Mouse (Mus musculus) limb, embryonic 11.5 days (tissue): ENCODE measurements around the gene Zfp839. TPM values are rescaled to one million over a fixed set of nuclear protein-coding genes. Genes with fewer than 3 reads are reported as not detected.

ENCODE experiments used
- ATAC-seq: fragments of 200-750 bp; cut with Nextera tagmentation; 2 replicates; pipeline ENCODE4 v1.8.0; 2017; ENCODE audit warnings: low read depth; ENCODE audit not compliant: insufficient number of reproducible peaks, low FRiP score, low TSS enrichment
- DNase-seq: peaks from one replicate; pipeline ENCODE4 v3.0.0-alpha.2; 2015; ENCODE audit warnings: low spot score
- H3K27ac ChIP-seq: fragments of 300-500 bp; sonication (generic); replicated peaks from 2 replicates; pipeline ENCODE4 v1.5.1; 2014; ENCODE audit warnings: low read depth, mild to moderate bottlenecking, low read length
- H3K27me3 ChIP-seq: fragments of 300-500 bp; sonication (generic); 2 replicates; pipeline ENCODE4 v1.6.1; 2014; ENCODE audit warnings: mild to moderate bottlenecking, low read length, mixed read lengths; ENCODE audit not compliant: control insufficient read depth, insufficient read depth
- H3K36me3 ChIP-seq: fragments of 300-500 bp; sonication (generic); 2 replicates; pipeline ENCODE4 v1.6.1; 2014; ENCODE audit warnings: mild to moderate bottlenecking, low read length, moderate library complexity, mixed read lengths; ENCODE audit not compliant: control insufficient read depth, insufficient read depth
- H3K4me1 ChIP-seq: fragments of 300-500 bp; sonication (generic); 2 replicates; pipeline ENCODE4 v1.6.1; 2014; ENCODE audit warnings: low read length, mixed read lengths; ENCODE audit not compliant: control insufficient read depth, insufficient read depth
- H3K4me2 ChIP-seq: fragments of 300-500 bp; sonication (generic); 2 replicates; pipeline ENCODE4 v1.6.1; 2014; ENCODE audit warnings: low read depth, mild to moderate bottlenecking, moderate library complexity; ENCODE audit not compliant: severe bottlenecking
- H3K4me3 ChIP-seq: fragments of 300-500 bp; sonication (generic); 2 replicates; pipeline ENCODE4 v1.5.1; 2014; ENCODE audit warnings: low read depth, low read length
- H3K9ac ChIP-seq: fragments of 300-500 bp; sonication (generic); 2 replicates; pipeline ENCODE4 v1.6.1; 2014; ENCODE audit warnings: mild to moderate bottlenecking, low read length
- H3K9me3 ChIP-seq: fragments of 300-500 bp; sonication (generic); 2 replicates; pipeline ENCODE4 v1.6.1; 2016; ENCODE audit warnings: low read length; ENCODE audit not compliant: control insufficient read depth
- WGBS: fragments of 180-500 bp; shearing (Covaris S2); extraction: QIAGEN DNeasy Blood & Tissue Kit; methylation state at CpG from one replicate; pipeline ENCODE4 v1.1.7; 2014; 5-methylcytosine and 5-hydroxymethylcytosine counted together
- polyA plus RNA-seq: library from polyadenylated mRNA; unstranded; fragments of >200 nt; fragmentation: Nextera tagmentation; extraction: Ambion mirVana; gene quantifications from 2 replicates; pipeline ENCODE4 v1.2.1, GENCODE M21; 2014

Zfp839 gene
- polyA plus RNA-seq, 1 experiment from 2014 or later, result 4.3 TPM

DNA sequence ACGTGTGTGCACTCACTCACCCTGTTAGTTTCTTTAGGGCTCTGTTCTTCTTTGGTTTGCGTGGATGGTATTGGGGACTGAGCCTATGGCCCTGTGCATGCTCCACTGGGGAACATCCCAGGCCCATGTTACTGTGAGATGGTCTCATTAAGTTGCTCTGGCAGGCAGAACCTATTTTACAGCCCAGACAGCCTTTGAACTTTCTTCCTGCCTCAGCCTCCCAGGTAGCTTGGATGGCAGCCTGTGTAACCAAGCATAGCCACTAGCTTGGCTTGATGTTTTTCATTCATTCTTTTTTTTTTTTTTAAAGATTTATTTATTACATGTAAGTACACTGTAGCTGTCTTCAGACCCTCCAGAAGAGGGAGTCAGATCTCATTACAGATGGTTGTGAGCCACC, 35.2 kb downstream of the Zfp839 start:
- ATAC-seq, result no peak
- 96% methylated on average over 2 of the region's 2 CpGs for WGBS
- peaks cover 2% of the 10 kb centered on the region; the same call in 1 of the 2 replicates for H3K36me3 ChIP-seq

DNA sequence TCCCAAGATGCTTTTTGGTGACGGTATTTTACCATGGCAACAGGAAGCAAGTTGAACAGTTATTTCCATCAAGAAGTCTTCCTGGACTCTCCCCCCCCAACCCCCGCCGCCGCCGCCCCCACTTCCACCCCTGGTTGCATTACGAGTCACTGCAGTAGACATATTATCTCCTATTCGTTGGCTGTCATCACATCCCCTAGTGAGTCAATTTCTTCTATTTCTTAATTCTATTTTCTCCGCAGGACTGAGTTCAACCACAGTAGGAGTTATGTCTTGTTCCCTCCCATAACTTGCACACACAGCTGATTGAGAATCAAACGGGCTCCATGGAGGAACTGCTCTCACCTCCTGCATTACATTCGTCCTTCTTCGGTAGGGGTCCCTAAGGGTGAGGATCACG, 38.1 kb downstream of the Zfp839 start:
- no peaks in the 10 kb centered on the region; the same call in 1 of the 2 replicates for H3K36me3 ChIP-seq
- no peak for DNase-seq
- peak overlapping the region; percentile 90 for H3K4me2 ChIP-seq
- H3K4me3 ChIP-seq, result peak overlapping the region; percentile 91
- no peak for ATAC-seq
- WGBS, result 48% methylated on average over 12 of the region's 12 CpGs
- H3K4me1 ChIP-seq, result peaks cover 2% of the 10 kb centered on the region; the same call in 1 of the 2 replicates
- H3K27me3 ChIP-seq, result no peaks in the 10 kb centered on the region
- no peaks in the 10 kb centered on the region for H3K9me3 ChIP-seq
- no peak overlapping the region for H3K27ac ChIP-seq
- peak overlapping the region; percentile 82 for H3K9ac ChIP-seq

More for the DNA sequence above, 35.2 kb downstream of the Zfp839 start:
- Histone ChIP-seq H3K4me1 (peaks cover 2% of the 10 kb centered on the region; the same call in 1 of the 2 replicates), H3K9me3 (no peaks in the 10 kb centered on the region), H3K27ac (no peak overlapping the region), H3K4me2 (no peak overlapping the region), H3K4me3 (no peak overlapping the region), H3K27me3 (no peaks in the 10 kb centered on the region), H3K9ac (no peak overlapping the region)
- no peak for DNase-seq

DNA sequence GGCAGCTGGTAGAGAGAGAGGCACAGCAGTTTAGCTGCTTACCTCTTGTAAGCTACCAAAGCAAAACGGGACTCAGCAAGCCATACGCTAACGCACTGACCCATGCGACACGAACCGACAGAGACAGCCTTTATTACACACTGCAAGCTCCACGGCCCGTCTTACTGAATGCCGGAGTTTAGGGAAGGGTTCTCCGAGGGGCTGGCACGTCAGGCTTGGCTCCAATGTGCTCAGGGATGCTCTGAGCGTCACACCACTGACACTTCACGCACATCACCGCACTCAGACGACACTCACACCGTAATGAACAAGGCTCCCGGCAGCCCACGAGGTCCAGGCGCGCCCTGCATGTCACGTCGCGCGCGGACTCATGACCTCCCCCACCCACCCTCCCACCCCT, 38.6 kb downstream of the Zfp839 start:
- Histone ChIP-seq H3K9ac (peak overlapping the region; percentile 82), H3K4me2 (peak overlapping the region; percentile 90), H3K36me3 (no peaks in the 10 kb centered on the region), H3K27ac (no peak overlapping the region), H3K4me3 (peak overlapping the region; percentile 91), H3K27me3 (no peaks in the 10 kb centered on the region), H3K9me3 (no peaks in the 10 kb centered on the region), H3K4me1 (peaks cover 2% of the 10 kb centered on the region; the same call in 1 of the 2 replicates)
- under 1% methylated on average over 25 of the region's 25 CpGs for WGBS
- DNase-seq (no peak), ATAC-seq (0 out of 2 replicates have a peak, but pooled peaks have one; percentile 11)

DNA sequence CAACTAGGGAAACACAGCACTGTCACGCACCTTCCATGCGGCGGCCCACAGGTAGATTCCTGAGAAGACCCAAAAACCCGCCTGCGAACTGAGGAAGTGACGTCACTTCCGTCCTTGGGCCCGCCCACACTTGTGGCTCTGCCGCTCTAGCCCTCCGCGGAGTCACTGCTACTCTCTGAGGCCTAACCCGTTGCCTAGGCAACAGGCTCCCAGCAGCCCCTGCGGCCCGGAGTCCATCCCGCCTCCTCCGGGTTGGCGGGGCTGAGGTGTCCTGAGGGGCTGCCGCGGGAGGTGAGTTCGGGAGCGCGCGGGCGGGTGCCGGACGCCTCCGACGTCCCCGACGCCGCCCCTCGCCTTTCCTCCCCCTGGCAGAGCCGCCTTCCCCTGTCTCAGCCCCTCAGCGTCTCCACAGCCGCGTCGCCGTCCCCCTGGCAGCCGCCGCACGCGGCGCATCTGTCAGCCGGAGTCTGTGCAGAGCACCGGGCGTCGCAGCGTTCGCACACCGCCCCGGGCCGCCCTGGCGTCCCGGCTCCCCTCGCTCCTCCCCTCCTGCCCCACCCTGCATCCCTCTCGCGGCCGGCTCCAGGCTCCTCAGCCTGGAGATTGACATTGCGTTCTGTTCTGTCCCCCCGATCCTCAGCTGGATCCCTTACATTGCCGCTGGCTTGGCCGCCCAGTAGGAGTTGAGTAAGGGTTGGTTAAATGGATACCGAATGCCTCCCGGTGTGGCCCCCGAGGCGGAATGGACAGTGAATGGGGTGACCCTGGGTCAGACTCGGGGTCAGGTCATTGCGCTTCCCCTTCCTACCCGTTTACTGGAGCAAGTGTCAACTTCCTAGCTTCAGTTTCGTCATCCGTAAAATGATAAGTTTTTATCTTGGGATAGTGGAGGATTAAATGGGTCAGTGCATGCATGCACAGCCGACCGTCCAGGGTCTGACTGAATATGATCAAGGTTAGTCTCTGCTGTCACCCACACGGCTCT, 39.3 kb downstream of the Zfp839 start, which contains the start of the genes Cinp and Tecpr2:
Cinp (minus strand) TSS at position 110 of the 985 bp plus-strand sequence.
Tecpr2 (plus strand) TSS at position 229 of the 985 bp plus-strand sequence.
- H3K27ac ChIP-seq, result peak within 1 kb of the TSS; percentile 68
- no peaks in the 10 kb centered on the region for H3K9me3 ChIP-seq
- peaks cover 2% of the 10 kb centered on the region; the same call in 1 of the 2 replicates for H3K4me1 ChIP-seq
- under 1% methylated on average over 70 of the region's 74 CpGs for WGBS
- H3K4me2 ChIP-seq, result peak within 1 kb of the TSS; percentile 90
- DNase-seq (peak; percentile 97), ATAC-seq (peak; percentile 99)
- H3K4me3 ChIP-seq, result peak within 1 kb of the TSS; percentile 91
- no peaks in the 10 kb centered on the region for H3K36me3 ChIP-seq
- H3K9ac ChIP-seq, result peak within 1 kb of the TSS; percentile 82
- no peaks in the 10 kb centered on the region for H3K27me3 ChIP-seq

DNA sequence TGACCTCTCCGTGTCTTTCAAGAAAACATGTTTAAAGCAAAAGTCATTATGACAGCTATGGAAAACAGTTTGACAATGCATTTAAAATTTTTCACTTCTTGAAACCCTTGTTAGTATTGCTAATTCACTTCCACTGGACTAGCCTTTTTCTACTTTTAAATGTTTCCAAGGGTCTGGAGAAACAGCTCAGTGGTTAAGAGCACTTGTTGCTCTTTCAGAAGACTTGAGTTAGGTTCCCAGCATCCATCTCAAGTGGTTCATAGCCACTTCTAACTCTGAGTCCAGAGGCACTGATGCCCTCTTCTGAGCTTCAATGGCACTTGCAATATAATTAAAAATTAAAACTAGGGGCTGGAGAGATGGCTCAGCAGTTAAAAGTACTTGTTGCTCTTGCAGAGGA, 41.8 kb downstream of the Zfp839 start:
- no peaks in the 10 kb centered on the region for H3K27me3 ChIP-seq
- DNase-seq (no peak), ATAC-seq (no peak)
- H3K4me3 ChIP-seq, result no peak overlapping the region
- WGBS, result 86% methylated on average over 1 of the region's 1 CpGs
- no peaks in the 10 kb centered on the region for H3K36me3 ChIP-seq
- no peaks in the 10 kb centered on the region for H3K9me3 ChIP-seq
- no peak overlapping the region for H3K9ac ChIP-seq
- no peak overlapping the region for H3K4me2 ChIP-seq
- H3K27ac ChIP-seq, result no peak overlapping the region
- H3K4me1 ChIP-seq, result peaks cover 2% of the 10 kb centered on the region; the same call in 1 of the 2 replicates

DNA sequence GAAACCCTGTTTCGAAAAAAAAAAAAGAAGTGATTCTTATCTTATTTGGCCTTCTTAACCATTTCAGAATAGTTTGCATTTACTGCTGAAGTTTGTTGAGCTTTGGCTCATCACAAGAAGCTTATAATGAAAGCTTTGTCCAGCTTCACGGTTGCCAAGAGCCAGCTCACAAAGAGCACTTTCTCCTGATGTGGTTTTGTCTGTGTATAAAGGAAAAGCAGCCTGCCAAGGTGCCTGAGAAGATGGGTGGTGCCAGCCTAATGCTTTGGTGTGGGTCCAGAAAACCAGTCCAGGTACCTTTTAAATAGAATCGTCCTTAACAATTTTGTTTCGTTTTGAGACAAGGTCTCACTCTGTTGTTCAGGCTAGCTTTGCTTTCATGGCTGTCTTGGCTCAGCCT, 52.1 kb downstream of the Zfp839 start:
- Histone ChIP-seq H3K4me2 (no peak overlapping the region), H3K9me3 (no peaks in the 10 kb centered on the region), H3K27ac (no peak overlapping the region), H3K27me3 (no peaks in the 10 kb centered on the region), H3K36me3 (no peaks in the 10 kb centered on the region), H3K4me1 (no peaks in the 10 kb centered on the region), H3K4me3 (no peak overlapping the region), H3K9ac (no peak overlapping the region)
- WGBS, result 83% methylated on average over 4 of the region's 4 CpGs
- DNase-seq (no peak), ATAC-seq (no peak)

DNA sequence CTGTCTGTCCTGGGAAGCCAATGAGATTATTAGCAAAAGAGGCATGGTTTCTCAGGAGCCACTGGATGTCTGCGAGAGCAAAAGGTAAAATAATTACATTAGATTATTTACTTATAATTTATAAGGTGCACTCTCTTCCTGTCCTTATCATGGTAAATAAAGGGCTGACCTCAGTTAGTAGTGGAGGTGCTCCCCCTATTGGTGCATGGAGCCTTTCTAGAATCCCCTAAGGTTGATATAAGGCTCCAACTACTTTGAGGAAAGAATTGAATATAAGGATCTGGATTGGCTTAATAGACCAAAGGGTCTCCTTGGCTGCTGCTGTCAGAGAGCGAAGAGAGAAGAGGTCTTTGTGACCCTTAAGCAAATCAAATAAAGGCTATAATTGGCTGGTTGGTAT, 53.5 kb downstream of the Zfp839 start:
- DNase-seq (no peak), ATAC-seq (no peak)
- no peaks in the 10 kb centered on the region for H3K36me3 ChIP-seq
- 96% methylated on average over 2 of the region's 2 CpGs for WGBS
- H3K4me3 ChIP-seq, result no peak overlapping the region
- no peak overlapping the region for H3K9ac ChIP-seq
- H3K9me3 ChIP-seq, result no peaks in the 10 kb centered on the region
- no peak overlapping the region for H3K4me2 ChIP-seq
- 0 out of 2 replicates have a peak, but pooled peaks cover 3% of the 10 kb centered on the region for H3K4me1 ChIP-seq
- H3K27ac ChIP-seq, result no peak overlapping the region
- H3K27me3 ChIP-seq, result no peaks in the 10 kb centered on the region

DNA sequence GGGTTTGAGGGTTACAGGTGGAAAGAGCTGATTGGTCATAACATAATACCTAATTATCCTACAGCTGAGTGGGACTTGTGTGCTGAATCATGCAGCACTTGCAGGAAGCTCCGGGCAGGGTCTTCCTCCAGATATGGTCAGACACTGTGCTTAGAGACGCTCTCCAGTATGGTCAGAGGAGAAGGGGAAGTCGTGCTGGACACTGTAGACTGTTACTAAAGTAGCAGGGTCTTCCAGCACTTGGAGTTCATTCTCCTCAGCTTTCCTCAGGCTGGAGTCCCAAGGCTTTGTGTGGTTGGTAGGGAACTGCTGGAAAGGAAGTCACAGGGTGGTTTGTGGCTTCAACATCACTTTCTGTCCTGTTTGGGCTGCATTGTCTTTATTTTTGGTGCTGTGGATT, 57.8 kb downstream of the Zfp839 start:
- H3K9me3 ChIP-seq, result no peaks in the 10 kb centered on the region
- 76% methylated on average over 3 of the region's 3 CpGs for WGBS
- no peak overlapping the region for H3K4me3 ChIP-seq
- DNase-seq (no peak), ATAC-seq (no peak)
- no peaks in the 10 kb centered on the region for H3K36me3 ChIP-seq
- H3K4me1 ChIP-seq, result 0 out of 2 replicates have a peak, but pooled peaks cover 3% of the 10 kb centered on the region
- H3K27ac ChIP-seq, result no peak overlapping the region
- H3K4me2 ChIP-seq, result no peak overlapping the region
- no peaks in the 10 kb centered on the region for H3K27me3 ChIP-seq
- H3K9ac ChIP-seq, result no peak overlapping the region
